Mouse (Mus musculus) cerebellum, adult 2 months (tissue): ENCODE data around the gene Axl. TPM values are rescaled to one million over a fixed set of nuclear protein-coding genes. Genes with fewer than 3 reads are reported as not detected.

Experiments
- DNase-seq, 2 experiments: peaks; one replicate each; pipeline ENCODE4 v3.0.0; 2021
- H3K27ac ChIP-seq: fragments of 200-500 bp; 2 replicates; pipeline ENCODE4 v1.5.1; 2012; ENCODE audit warnings: low read length, control low read depth, inconsistent platforms; ENCODE audit not compliant: insufficient read depth
- H3K27me3 ChIP-seq: fragments of 200-500 bp; 2 replicates; pipeline ENCODE4 v1.6.1; 2012; ENCODE audit warnings: inconsistent platforms, mild to moderate bottlenecking, low read length, moderate library complexity; ENCODE audit not compliant: control insufficient read depth, insufficient read depth
- H3K4me1 ChIP-seq: fragments of 200-500 bp; 2 replicates; pipeline ENCODE4 v1.6.1; 2011; ENCODE audit warnings: low read length; ENCODE audit not compliant: control insufficient read depth, insufficient read depth
- H3K4me3 ChIP-seq: fragments of 200-500 bp; replicated peaks from 2 replicates; pipeline ENCODE3; 2011; ENCODE audit warnings: mild to moderate bottlenecking, low read depth, low read length, control low read depth; ENCODE audit not compliant: insufficient read depth
- CTCF ChIP-seq: fragments of 200-500 bp; IDR thresholded peaks from 2 replicates; pipeline ENCODE4 v1.5.1; 2011; ENCODE audit warnings: low read depth, mild to moderate bottlenecking, control low read depth, low read length, moderate library complexity, borderline replicate concordance; ENCODE audit not compliant: insufficient read depth
- POLR2A ChIP-seq: fragments of 200-500 bp; IDR thresholded peaks from 2 replicates; pipeline ENCODE4 v1.6.1; 2011; ENCODE audit warnings: low read length, control low read depth, borderline replicate concordance; ENCODE audit not compliant: insufficient read depth
- WGBS: fragments of 180-500 bp; shearing (Covaris S2); methylation state at CpG from one replicate; pipeline ENCODE4 v1.1.7; 2018; 5-methylcytosine and 5-hydroxymethylcytosine counted together
- polyA plus RNA-seq: library from polyadenylated mRNA; depleted of rRNA; stranded (reverse); fragments of >200 nt; gene quantifications from 2 replicates; pipeline ENCODE4 v1.2.3, GENCODE M21; 2012

Gene Axl
- polyA plus RNA-seq, 1 experiment: 27.1 TPM

- no peak for TF ChIP-seq POLR2A
- no peak for TF ChIP-seq CTCF
- no peaks in the 10 kb centered on the region for H3K4me1 ChIP-seq
- H3K27me3 ChIP-seq: no peaks in the 10 kb centered on the region
- DNase-seq: no peak
- WGBS: 86% methylated on average over 5 of the region's 5 CpGs
- no peak overlapping the region for H3K27ac ChIP-seq
- H3K4me3 ChIP-seq: no peak overlapping the region
Observed at GRCm38 (mm10) chr7:25720760-25721159, 67.7 kb downstream of the Axl start.

- peak; percentile 65 to 82 for DNase-seq
- Histone ChIP-seq H3K27me3 (no peaks in the 10 kb centered on the region), H3K4me3 (no peak overlapping the region), H3K4me1 (no peaks in the 10 kb centered on the region), H3K27ac (no peak overlapping the region)
- WGBS: 55% methylated on average over 10 of the region's 10 CpGs
- no peak for TF ChIP-seq POLR2A
- TF ChIP-seq CTCF: peak; percentile 92
Observed at GRCm38 (mm10) chr7:25719761-25720610, 68.5 kb downstream of the Axl start.

DNA sequence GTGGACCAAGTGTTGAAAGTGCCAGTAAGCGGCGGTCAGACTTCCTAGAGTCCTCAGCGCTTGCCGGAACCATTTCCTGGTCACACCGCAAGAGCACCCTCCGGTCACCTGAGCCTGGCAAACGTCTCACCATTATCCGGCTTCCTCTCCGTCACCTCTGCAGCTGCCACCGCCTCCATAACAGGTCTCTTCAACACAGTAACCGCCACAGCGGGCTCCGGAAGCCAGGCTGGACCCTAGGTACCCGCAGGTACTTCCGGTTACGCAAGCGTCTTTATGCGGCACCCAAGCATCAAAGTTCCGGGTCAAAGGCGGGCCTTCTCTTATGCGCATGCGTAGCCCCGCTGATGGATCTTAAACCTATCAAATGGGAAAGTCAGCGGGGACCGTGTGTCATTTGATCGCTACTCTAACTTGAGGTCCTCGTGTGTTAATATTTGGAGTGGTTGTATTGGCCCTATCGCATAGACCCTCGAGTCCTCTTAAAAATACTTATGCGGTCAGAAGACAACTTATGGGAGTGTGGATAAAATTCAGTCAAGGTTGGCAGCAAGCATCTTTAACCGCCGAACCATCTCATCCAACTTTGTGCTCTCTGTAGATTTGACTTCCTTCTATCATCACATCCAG lies 69.6 kb downstream of the Axl start, which contains the start of gene Ccdc97:
TSS of gene Ccdc97 (minus strand) at position 301 of the 630 bp plus-strand sequence.
- H3K4me3 ChIP-seq: peak within 1 kb of the TSS; percentile 54
- H3K27ac ChIP-seq: peak within 1 kb of the TSS; percentile 58
- no peaks in the 10 kb centered on the region for H3K27me3 ChIP-seq
- peak; percentile 95 for DNase-seq
- TF ChIP-seq POLR2A: peak; percentile 69; the same call in 1 of the 2 replicates
- TF ChIP-seq CTCF: no peak
- H3K4me1 ChIP-seq: no peaks in the 10 kb centered on the region
- 2% methylated on average over 32 of the region's 32 CpGs for WGBS

DNA sequence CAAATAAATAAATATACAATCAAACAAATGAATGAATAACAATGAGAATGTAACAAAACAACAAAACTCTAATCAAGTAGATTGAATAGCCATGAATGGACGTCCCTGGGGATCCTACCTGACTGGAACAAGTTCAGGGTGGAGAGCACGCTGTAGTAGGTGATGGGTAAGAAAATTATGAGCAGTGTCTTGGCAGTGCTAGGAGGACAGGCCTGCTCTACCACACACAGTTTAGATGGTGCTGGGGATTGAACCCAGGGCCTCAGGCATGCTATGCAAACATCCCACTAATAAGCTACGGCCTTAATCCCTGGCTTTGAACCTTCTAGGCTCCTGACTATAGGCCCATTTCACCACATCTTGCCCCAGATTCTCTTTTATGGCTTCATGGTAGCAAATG lies 71.0 kb downstream of the Axl start:
- WGBS: 90% methylated on average over 3 of the region's 3 CpGs
- DNase-seq: no peak
- Histone ChIP-seq H3K27me3 (no peaks in the 10 kb centered on the region), H3K4me1 (peaks cover 2% of the 10 kb centered on the region), H3K27ac (no peak overlapping the region), H3K4me3 (no peak overlapping the region)
- TF ChIP-seq CTCF (no peak), POLR2A (no peak)

- H3K4me3 ChIP-seq: no peak overlapping the region
- TF ChIP-seq POLR2A (no peak), CTCF (no peak)
- H3K27me3 ChIP-seq: no peaks in the 10 kb centered on the region
- peaks cover 17% of the 10 kb centered on the region for H3K4me1 ChIP-seq
- DNase-seq: no peak
- no peak overlapping the region for H3K27ac ChIP-seq
- WGBS: 77% methylated on average over 22 of the region's 22 CpGs
Observed at GRCm38 (mm10) chr7:25715731-25716271, 72.7 kb downstream of the Axl start.

GRCm38 (mm10) chr7:25714581-25714980 lies 73.9 kb downstream of the Axl start:
- Histone ChIP-seq H3K27ac (no peak overlapping the region), H3K27me3 (no peaks in the 10 kb centered on the region), H3K4me1 (peaks cover 17% of the 10 kb centered on the region), H3K4me3 (no peak overlapping the region)
- no peak for DNase-seq
- WGBS: 89% methylated on average over 8 of the region's 8 CpGs
- TF ChIP-seq POLR2A (no peak), CTCF (no peak)

DNA sequence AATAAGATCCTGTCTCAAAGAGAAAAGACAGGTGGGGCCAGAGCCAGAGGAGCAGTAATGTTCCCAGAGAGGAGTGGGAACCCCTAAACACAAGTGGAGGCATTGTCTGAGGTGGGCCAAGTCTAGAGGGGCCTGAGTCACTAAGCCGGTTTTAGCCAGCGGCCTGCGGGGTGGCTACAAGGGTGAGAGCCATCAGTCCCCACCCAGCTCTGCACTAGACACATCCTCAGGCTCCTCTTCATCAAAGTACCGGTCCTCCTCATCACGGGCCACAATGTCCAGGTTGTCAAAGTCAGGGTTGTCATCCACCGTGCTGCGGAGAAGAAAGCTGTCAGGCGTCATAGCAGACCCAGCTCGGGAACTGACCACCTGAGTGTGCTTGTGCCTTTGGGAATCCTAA lies 75.7 kb downstream of the Axl start:
- 91% methylated on average over 9 of the region's 9 CpGs for WGBS
- no peak for DNase-seq
- Histone ChIP-seq H3K27me3 (no peaks in the 10 kb centered on the region), H3K27ac (no peak overlapping the region), H3K4me1 (peaks cover 17% of the 10 kb centered on the region), H3K4me3 (no peak overlapping the region)
- no peak for TF ChIP-seq POLR2A
- TF ChIP-seq CTCF: no peak

DNA sequence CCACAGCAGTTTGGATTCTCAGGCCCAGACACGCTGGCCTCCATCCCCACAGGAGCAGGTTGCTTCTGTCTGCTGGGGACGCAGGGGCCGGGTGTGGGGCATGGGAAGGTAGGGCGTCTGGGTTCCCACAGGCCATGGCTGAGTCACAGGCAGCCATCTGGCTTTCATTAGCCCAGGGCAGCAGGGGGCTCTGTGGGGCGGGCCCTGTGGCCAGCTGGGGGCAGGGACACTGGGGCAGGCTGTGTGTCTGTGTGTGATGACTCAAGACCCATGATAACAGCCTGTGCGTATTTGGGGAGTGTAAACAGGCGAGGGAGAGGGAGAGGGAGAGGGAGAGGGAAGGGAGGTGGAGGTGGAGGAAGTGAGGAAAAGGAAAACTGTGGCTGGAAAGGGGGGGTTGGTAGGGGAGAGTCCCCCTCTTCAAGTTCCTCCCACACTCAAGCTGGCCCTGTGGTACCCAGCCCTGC lies 76.7 kb downstream of the Axl start:
- no peak overlapping the region for H3K4me3 ChIP-seq
- DNase-seq: peak; percentile 78 to 88
- TF ChIP-seq POLR2A (no peak), CTCF (no peak)
- H3K27ac ChIP-seq: no peak overlapping the region
- peaks cover 17% of the 10 kb centered on the region for H3K4me1 ChIP-seq
- WGBS: 5% methylated on average over 7 of the region's 7 CpGs
- H3K27me3 ChIP-seq: no peaks in the 10 kb centered on the region
